Mouse (Mus musculus) liver, adult 2 months (tissue): ENCODE results near the gene Foxo4.

Experiments used
- CTCF ChIP-seq: fragments of 200-500 bp; IDR thresholded peaks from 2 replicates; pipeline ENCODE4 v1.5.1; 2011; ENCODE audit warnings: low read depth, low read length, control low read depth
- POLR2A ChIP-seq: fragments of 200-500 bp; IDR thresholded peaks from 2 replicates; pipeline ENCODE4 v1.6.1; 2011; ENCODE audit warnings: low read length, control low read depth; ENCODE audit not compliant: insufficient read depth; ENCODE audit errors: extremely low read depth

DNA sequence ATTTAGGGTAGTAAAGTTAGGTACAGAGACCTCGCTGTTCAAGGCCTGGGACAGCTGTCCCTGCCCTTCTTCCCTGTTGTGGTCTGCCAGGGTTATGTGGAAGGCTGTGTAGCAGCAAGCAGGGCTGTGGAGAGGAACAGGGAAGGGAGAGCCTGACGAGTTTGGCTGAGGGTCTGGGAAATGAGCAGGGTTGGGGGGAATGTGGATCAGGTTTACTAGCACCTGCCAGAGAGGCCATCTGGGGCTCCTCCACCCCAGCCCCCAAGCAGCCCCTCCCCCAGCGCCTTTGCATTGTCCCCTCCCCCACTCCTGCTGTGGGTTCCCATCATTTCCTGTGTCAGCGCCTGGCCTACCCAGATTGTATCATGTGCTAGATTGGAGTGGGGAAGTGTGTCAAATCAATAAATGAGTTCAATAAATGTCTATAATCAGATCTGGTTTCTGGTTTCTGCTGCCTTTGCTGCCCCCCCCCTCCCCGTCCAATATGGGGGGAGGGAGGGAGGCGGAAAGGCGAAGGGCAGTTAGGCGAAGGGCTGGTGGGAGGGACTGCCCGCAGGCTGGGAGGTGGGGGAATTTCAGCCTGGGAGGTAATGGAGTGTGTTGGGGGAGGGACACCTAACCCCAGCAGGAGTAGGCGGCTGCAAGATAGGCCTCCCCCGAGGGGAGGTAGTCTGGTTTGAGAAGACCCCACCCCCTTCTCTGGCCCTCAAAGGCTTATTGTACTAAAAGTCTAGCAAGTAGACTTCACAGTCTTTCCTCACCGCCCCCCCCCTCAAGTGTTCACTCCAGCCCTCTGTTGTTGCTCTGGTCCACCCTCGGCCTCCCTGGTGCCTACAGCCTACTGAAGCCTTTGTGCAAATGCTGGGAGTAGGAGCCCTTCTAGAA is 6.4 kb downstream of the Foxo4 start:
- TF ChIP-seq CTCF (no peak), POLR2A (no peak)
